Mouse (Mus musculus) cerebellum, adult 11-12 months (tissue): ENCODE data around the gene Tsr3.
"Not testable (repeated sequence)": the region's sequence is repeated elsewhere in the genome, so short reads cannot be mapped to it uniquely, and the experiment has no call there.

Source experiments
- DNase-seq: peaks from one replicate; pipeline ENCODE4 v3.0.0; 2022

The Tsr3 gene

DNA sequence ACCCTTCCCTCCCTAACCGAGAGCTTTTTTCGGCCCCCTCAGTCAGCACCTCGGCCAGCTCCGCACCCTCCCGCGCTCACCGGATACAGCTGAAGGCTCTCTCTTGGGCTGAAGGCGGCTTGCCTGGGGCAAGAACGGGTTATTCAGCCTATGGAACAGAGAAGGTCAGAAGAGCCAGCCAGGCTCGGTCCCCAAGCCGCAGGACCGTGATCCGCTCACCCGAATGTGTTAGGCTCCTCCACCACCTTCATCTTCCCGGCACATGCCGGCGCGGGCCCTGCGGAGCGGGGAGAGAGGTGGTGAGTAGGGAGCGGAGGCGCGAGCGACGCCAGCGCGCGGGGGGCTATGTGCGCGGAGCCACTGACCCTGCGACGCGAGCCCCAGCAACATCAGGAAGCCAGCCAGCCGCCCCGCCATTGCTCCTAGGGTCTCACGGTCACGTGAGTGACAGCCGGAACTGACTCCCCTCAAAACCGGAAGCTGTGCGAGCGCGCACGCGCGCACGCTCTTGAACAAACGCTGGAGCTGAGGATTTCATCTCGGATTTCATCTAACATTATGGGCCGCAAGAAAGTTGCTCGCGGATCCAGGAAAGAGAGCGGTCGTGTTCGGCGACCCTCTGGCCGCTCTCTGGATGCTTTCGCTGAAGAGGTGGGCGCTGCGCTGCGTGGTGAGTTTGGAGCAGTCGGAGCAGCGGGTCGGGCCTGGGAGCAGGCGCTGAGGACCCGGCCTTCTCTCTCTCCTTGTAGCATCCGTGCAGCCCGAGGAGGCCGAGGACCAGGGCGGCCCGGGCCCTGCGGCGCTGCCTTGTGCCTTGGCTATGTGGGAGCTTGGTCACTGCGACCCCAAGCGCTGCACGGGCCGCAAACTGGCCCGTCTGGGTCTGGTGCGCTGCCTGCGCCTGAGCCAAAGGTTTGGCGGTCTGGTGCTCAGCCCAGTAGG lies at the start of gene Tsr3, which contains the start of gene Gnptg:
Gene Tsr3 (plus strand): TSS at position 476 of the 942 bp plus-strand sequence.
Gene Gnptg (minus strand): TSS at position 430 of the 942 bp plus-strand sequence.
- DNase-seq, result peak; percentile 81

DNA sequence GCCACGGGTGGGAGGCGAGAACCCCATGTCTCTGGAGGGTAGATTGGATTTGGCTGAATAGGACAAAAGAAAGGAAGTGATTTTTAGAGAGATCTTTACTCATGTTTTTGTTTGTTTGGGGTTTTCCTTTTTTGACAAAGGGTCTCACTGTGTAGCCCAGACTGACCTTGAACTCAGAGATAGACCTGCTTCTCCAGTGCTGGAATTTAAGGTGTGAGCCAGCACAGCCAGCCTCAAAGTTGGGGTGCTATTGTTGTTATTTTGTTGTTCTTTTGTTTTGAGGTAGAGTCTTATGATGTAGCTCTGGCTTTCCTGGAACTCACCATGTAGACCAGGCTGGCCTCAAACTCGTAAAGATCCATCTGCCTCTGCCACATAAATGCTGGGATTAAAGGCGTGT lies 37.6 kb upstream of the Tsr3 start:
- DNase-seq, result no peak

DNA sequence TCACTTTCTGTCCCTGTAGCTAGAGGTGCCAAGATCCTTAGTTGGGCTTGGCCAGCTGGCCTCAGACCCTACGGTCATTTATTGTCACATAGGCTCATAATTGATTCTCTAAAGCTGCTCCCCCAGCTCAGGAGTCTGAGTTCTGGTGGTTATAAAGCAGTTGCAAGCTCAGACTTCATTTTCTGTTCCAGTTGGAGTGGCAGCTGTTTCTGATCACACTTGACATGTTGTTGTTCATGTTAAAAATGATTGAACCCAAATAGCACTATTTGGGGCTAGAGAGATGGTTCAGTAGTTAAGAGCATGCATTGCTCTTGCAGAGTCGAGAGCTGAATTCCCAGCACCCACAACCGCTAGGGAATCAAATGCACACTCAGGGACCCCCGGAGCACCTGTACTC lies 30.0 kb upstream of the Tsr3 start:
- no peak for DNase-seq

GRCm38 (mm10) chr17:25210680-25211466 lies 29.1 kb upstream of the Tsr3 start:
- peak; percentile 91 for DNase-seq

- no peak for DNase-seq
Measured at GRCm38 (mm10) chr17:25211705-25212104, 28.3 kb upstream of the Tsr3 start.

GRCm38 (mm10) chr17:25215431-25215830 lies 24.5 kb upstream of the Tsr3 start:
- DNase-seq, result no peak

- peak; percentile 57 for DNase-seq
Measured at GRCm38 (mm10) chr17:25218967-25219366, 21.0 kb upstream of the Tsr3 start.

DNA sequence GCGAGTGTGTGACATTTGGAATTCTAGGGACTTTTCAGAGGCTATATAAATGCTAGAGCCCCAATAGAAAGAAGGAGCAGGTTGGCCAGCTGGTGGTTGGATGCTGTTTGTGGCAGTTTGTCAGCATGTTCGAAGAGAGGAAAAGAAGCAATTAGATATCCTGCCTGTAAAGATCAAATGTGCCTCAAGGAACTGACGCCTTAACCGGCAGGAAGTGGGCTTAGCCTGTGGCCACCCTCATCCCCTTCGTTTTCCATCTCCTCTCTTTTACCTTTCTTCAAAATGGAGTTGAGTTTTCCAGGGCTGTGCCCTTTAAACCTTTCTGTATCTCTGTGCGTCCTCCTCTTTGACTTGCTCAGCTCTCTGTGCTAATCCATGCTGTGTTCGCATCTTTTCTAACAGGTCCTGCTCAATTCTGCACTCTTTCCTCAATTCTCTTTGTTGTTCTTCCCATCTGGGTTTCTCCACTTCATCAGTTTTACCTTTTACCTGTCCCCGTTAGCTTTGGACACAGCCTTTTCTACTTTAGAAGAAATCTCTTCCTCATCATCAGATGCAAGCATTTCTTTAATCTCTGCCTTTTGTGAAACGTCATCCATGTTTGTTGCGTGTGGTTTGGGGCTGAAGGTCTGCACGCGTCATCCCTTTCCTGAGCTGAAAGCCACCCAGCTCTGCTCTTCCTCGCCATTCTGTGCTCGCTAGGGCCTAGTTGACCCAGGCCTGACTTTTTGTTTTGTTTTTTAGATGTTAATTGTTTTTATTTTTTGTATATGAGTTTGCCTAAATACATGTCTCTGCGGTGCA lies 20.3 kb upstream of the Tsr3 start:
- DNase-seq, result no peak

- DNase-seq, result peak; percentile 28
Measured at GRCm38 (mm10) chr17:25220746-25221145, 19.2 kb upstream of the Tsr3 start.

DNA sequence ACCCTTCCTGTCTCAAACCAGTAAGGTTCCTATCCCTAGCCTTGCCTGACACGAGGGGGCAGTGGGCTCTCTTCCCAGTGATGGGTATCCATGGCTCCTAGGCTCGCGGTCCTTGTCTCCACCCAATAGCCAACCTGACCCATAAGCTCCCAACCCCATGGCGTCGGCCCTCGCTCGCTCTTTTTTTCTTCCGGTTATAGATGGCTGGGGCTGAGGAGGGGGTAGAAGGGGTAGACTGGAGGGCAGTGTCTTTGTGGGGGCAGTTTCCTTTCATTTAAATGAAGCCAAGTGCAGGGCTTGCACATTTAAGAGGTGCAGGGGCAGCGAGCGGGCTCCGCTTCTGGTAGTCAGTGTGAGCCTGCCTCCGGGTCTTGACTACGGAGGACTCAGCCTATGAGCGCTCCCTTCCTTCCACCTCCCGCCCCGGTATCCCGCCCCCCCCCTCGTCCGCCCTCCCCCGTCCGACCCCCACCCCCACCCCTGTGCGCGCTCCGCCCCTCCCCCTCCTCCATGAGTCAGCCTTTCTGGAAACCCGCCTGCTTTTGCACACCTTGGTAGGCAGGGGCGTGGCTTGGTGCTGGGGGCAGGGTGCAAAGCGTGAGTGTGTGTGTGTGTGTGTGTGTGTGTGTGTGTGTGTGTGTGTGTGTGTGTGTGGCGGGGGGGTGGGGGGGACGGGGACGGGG lies 18.0 kb upstream of the Tsr3 start:
- DNase-seq, result peak; percentile 82

DNA sequence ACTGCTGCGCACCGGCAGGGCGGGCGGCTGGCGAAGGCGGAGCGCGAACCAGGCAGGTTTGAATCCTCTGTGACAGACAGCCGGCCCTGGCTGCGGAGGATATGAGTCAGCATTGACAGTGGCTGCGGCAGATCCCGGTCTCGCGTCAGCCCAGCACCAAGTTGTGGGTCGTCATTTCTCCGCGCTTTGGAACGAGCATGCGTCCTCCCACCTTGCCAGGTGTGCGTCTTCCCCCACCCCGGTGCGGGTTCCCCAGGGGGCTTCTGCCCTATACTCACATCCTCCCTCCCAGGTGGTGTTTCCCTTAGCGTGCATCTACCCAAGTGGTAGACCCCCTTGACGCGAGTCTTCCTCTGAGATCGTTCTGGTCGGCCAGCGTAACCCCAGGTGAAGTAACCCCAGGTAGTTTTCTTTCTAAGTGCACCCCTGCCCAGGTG lies 17.4 kb upstream of the Tsr3 start:
- peak; percentile 78 for DNase-seq

- DNase-seq, result no peak
Measured at GRCm38 (mm10) chr17:25222951-25223601, 16.9 kb upstream of the Tsr3 start.

GRCm38 (mm10) chr17:25224586-25225222 lies 15.3 kb upstream of the Tsr3 start:
- no peak for DNase-seq

DNA sequence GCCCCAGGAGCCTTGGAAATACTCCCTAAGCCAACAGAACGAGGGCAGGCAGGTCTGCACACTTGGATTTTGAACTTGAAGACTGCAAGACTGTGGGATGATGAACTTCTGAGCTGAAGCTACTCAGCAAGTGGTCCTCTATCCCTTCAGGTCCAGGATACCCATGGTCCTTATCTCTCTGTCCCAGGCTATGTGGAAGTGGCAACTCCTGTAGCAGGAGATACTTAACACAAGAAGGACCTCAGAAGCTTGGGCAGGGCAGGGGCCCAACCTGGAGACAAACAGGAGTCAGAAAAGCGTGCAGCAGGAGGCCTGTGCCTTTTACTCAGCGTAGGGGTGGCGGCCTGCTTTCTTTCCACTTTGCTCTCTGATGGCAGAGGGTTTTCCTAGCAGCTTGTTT lies 14.3 kb upstream of the Tsr3 start:
- no peak for DNase-seq

DNA sequence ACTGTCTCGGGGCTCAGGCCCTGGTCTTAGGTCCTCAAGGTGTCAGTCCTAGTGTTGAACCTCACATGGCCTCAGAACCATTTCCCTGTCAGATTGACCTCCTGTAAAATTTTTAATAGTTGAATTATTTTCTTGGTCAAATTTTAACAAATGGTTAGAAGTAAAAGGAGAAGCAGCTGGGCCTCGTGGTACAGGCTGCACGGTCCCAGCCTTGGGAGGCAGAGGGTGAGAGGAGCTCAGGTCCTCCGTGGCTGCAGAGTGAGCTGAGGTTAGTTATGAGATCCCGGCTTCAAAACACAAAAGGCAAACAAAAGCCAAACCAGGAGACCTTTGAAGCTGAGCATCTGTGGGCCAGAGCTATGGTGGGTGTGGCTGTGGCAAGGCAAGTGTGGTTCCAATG lies 12.0 kb upstream of the Tsr3 start:
- DNase-seq, result no peak

DNA sequence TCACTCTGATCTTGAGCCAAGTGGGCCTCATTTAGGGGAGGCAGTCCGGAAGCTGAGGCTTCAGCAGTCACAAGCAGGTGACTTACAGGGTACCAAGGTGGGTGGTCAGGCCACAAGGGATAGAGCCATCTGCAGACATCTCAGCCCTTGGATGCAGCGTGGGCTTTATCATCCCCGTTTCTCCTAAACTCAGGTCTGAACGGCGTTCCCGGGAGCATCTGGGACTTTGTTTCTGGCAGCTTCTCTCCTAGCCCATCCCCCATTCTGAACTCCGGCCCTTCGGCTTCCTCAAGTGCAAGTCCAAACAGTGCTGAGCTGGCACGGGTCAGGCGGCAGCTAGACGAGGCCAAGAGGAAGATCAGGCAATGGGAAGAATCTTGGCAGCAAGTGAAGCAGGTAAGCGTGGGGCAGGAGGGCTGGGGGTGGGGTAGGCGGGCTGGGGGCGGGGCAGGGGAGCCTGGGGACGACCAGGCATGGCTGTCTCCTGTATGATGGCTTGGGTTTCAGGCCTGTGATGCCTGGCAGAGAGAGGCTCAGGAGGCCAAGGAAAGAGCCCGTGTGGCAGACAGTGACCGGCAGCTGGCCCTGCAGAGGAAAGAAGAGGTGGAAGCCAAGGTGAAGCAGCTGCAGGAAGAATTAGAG lies 9.8 kb upstream of the Tsr3 start:
- peak; percentile 25 for DNase-seq

DNA sequence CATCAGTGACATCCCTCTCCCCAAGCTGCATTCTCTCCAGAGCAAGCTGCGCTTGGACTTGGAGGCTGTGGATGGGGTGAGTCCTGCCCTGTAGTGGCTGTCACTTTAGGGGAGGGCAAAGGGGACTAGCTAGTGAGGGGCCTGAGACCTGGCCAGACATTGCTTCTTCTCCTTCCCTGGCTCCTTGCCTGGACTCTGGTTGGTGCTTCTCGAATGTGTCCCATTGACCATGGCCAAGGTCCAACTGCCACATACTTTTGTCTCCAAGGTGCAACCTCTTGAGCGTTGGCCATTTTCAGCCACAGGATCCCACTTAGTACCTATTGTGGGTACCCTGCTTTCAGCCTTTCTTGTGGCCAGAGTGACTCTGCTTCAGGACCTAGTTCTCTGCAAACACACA lies 9.3 kb upstream of the Tsr3 start:
- DNase-seq, result peak; percentile 47

DNA sequence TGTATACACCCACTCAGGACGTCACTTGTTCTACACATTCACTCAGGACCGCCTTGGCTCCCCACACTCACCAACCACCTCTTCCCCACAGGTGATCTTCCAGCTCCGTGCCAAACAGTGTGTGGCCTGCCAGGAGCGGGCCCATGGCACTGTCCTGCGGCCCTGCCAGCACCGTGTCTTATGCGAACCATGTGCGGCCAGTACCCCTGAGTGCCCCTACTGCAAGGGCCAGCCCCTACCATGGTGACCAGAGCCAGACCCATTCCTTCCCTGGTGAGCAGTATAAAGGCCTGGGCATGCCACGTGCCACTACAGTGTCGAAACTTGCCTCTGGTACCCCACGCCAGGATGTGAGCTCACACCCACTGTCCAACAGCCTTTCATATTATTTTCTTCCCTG lies 8.3 kb upstream of the Tsr3 start:
- not testable (repeated sequence) for DNase-seq

DNA sequence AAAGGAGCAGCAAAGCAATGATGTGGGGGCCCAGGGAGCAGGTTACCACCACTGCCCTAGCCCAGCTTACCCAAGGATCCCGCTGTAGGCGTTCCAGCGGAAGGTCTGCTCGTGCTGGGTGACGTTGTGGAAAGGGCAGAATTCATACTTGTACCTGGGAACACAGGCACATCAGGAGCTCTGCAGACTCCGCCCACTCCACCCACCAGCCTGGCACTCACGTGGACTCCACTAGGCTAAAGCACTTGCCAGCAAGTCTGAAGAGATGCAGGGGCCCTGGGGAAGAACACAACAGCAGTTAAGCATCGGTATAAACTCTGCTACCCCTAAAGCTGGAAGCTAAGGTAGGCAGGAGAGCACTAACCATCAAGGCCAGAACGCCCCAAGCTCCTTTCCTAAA lies 4.3 kb upstream of the Tsr3 start:
- peak; percentile 20 for DNase-seq

DNA sequence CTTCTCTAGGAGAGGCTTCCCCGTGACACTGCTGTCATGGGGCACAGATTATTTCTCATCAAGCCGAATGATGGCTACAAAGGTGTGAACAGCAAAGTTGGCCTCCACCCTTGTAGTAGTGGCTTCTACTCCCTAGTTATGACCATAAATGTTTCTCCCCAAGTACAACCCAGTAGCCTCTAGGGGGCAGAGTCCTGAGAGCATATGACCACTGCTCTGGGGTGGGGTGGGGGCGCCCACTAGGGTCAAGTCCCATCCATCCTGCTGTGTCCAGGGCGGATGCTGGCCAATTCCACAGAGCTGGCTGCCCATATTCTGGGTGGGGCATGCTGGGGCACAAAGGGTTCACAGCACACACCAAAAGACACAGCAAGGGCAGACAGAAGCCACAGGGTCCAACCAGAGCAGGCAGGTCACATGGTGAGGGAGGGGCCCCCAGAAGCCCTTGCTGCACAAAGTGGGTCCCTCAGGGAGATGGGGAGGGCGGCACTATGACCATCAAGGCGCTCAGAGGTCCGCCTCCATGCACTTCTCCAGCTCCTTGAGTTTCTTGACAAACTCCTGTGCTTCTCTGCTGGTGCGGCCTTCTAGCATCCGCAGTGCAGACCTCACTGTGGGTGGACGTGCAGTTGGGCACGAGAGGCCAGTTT lies 3.3 kb downstream of the Tsr3 start:
- peak; percentile 22 for DNase-seq
